ENCODE assay signal across 33 mouse cellular contexts in the genomic region with DNA sequence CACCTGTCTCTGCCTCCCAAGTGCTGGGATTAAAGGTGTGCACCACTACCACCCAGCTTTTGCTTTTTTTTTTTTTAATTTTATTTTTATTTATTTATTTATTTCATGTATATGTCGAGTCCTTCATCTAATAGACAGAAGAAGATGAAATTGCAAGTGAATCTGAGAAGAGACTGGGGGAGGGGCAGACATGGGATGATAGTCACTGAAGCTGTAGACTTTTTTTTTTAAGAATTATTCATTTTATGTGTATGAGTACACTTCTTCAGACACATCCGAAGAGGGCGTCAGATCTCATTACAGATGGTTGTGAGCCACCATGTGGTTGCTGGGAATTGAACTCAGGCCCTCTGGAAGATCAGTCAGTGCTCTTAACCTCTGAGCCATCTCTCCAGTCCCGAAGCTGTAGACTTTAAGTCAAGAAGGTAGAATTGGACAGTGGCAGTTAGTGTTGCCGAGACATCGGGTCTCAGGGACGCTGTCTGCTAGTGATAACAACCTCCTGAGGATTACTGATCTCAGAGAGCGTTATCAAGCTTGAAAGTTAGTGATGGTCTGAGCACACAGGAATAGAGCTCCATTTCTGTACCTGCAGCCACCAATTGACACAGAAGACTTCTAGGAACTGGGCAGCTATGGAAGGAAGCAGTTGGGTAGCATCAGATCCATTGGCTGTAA. TPM values are rescaled to one million over a fixed set of nuclear protein-coding genes. Genes with fewer than 3 reads are reported as not detected.
DNase-seq lines count a peak whose midpoint lies in the region; ATAC-seq and TF ChIP-seq lines count a peak whose summit lies in the region.
"Had no signal": no experiment of that assay in that cellular context is flagged by ENCODE, and none has a peak within 500 bp of the region (broad histone marks: within the 10 kb centered on the region; RNA-seq: fewer than 3 reads in every experiment).

No protein-coding gene starts in this region.

- TF ChIP-seq CTCF in liver, embryonic 14.5 days (IDR thresholded peaks at IDR 0.05; ENCODE audit: low read depth) = no peak

- peak overlapping the region; percentile 62 for H3K27ac ChIP-seq in liver, embryonic 14.5 days
- H3K27ac ChIP-seq in heart, embryonic 11.5 days (ENCODE audit: low read depth, low read length) = no peak overlapping the region
- no peak overlapping the region for H3K27ac ChIP-seq in heart, embryonic 12.5 days (ENCODE audit: poor library complexity, severe bottlenecking)
- H3K27ac ChIP-seq in kidney, embryonic 15.5 days = no peak overlapping the region
- H3K27ac ChIP-seq: forebrain, embryonic 10.5 days; forebrain, embryonic 15.5 days; heart, embryonic 10.5 days; hindbrain, embryonic 13.5 days; left cerebral cortex, adult 2 months; limb, embryonic 13.5 days had no signal

- ATAC-seq in erythroid progenitor cell, adult 5-6 weeks (replicated peaks; ENCODE audit: low FRiP score, poor library complexity, severe bottlenecking) = peak; percentile 83
- ATAC-seq in liver, embryonic 14.5 days (ENCODE audit: insufficient read depth) = peak; percentile 90
- ATAC-seq in megakaryocyte-erythroid progenitor cell, adult 5-6 weeks (replicated peaks; ENCODE audit: low FRiP score, low TSS enrichment, poor library complexity, severe bottlenecking) = peak; percentile 92
- no peak for ATAC-seq in heart, embryonic 11.5 days (replicated peaks; ENCODE audit: insufficient number of reproducible peaks, low FRiP score, low TSS enrichment)
- no peak for ATAC-seq in heart, embryonic 12.5 days (ENCODE audit: insufficient number of reproducible peaks, low FRiP score)
- ATAC-seq in kidney, embryonic 15.5 days (replicated peaks; ENCODE audit: low FRiP score) = no peak
- ATAC-seq: CD4-positive, CD25-positive, alpha-beta regulatory T cell, adult 4 months; forebrain, embryonic 15.5 days; intestine, postnatal 0 days; midbrain, embryonic 16.5 days had no signal

- no peaks in the 10 kb centered on the region for H3K27me3 ChIP-seq in liver, embryonic 14.5 days (ENCODE audit: control insufficient read depth, insufficient read depth, low read length)
- H3K27me3 ChIP-seq in heart, embryonic 11.5 days (ENCODE audit: control insufficient read depth, insufficient read depth, low read length) = no peaks in the 10 kb centered on the region
- no peaks in the 10 kb centered on the region for H3K27me3 ChIP-seq in heart, embryonic 12.5 days (replicated peaks)
- no peaks in the 10 kb centered on the region for H3K27me3 ChIP-seq in kidney, embryonic 15.5 days
- H3K27me3 ChIP-seq: forebrain, embryonic 15.5 days; hindbrain, embryonic 13.5 days; limb, embryonic 13.5 days had no signal

- H3K9me3 ChIP-seq in liver, embryonic 14.5 days (ENCODE audit: control insufficient read depth, low read length) = no peaks in the 10 kb centered on the region
- no peaks in the 10 kb centered on the region for H3K9me3 ChIP-seq in heart, embryonic 11.5 days (replicated peaks; ENCODE audit: control insufficient read depth, low read length)
- no peaks in the 10 kb centered on the region for H3K9me3 ChIP-seq in heart, embryonic 12.5 days (replicated peaks)
- no peaks in the 10 kb centered on the region for H3K9me3 ChIP-seq in kidney, embryonic 15.5 days (replicated peaks)
- H3K9me3 ChIP-seq: forebrain, embryonic 10.5 days; forebrain, embryonic 15.5 days; heart, embryonic 10.5 days; hindbrain, embryonic 13.5 days; limb, embryonic 13.5 days had no signal

- WGBS in liver, embryonic 14.5 days (ENCODE audit: insufficient replicate concordance) = 20% methylated on average over 8 of the region's 8 CpGs
- 70% methylated on average over 8 of the region's 8 CpGs for WGBS in heart, embryonic 11.5 days (ENCODE audit: insufficient replicate concordance)
- WGBS in heart, embryonic 12.5 days = 69% methylated on average over 8 of the region's 8 CpGs
- WGBS in kidney, embryonic 15.5 days = 92% methylated on average over 8 of the region's 8 CpGs

- peak; percentile 89 for TF ChIP-seq EP300 in liver, embryonic 14.5 days (IDR thresholded peaks at IDR 0.05; ENCODE audit: low read depth)

- no peak overlapping the region; a peak in 1 of 4 replicates for H3K4me3 ChIP-seq in liver, embryonic 14.5 days (ENCODE audit: insufficient read depth in 1 of 2, low read depth in 2 of 2, low read length in 2 of 2)
- H3K4me3 ChIP-seq in heart, embryonic 11.5 days (ENCODE audit: low read depth, low read length) = no peak overlapping the region
- H3K4me3 ChIP-seq in heart, embryonic 12.5 days = no peak overlapping the region
- H3K4me3 ChIP-seq in kidney, embryonic 15.5 days (replicated peaks) = no peak overlapping the region
- H3K4me3 ChIP-seq: forebrain, embryonic 10.5 days; forebrain, embryonic 15.5 days; heart, embryonic 10.5 days; hindbrain, embryonic 13.5 days; left cerebral cortex, adult 2 months; limb, embryonic 13.5 days had no signal

- peak; percentile 43 for DNase-seq in MEL-GATA-1-ER (ENCODE audit: extremely low read depth, low read depth)
- DNase-seq in liver, embryonic 14.5 days (ENCODE audit: low read depth in 3 of 3, low spot score in 3 of 3) = peak; percentile 58 to 69 (median 65)
- DNase-seq: adrenal gland, adult 8-10 months; cerebellum, adult 11-12 months; cerebellum, postnatal 10 days; gastrocnemius, postnatal 25 days; heart, postnatal 4 days; kidney, adult 9 months; kidney, postnatal 14 days; layer of hippocampus, adult 9-11 months; lung, adult 2 months; lung, postnatal 10 days; right cerebral cortex, postnatal 25 days; spleen, adult 18-20 months; thymus, adult 18-20 months; thymus, postnatal 4 days had no signal

- peak overlapping the region; percentile 14 for H3K4me2 ChIP-seq in liver, embryonic 14.5 days (ENCODE audit: low read depth)
- no peak overlapping the region for H3K4me2 ChIP-seq in heart, embryonic 11.5 days
- no peak overlapping the region for H3K4me2 ChIP-seq in heart, embryonic 12.5 days
- no peak overlapping the region for H3K4me2 ChIP-seq in kidney, embryonic 15.5 days
- H3K4me2 ChIP-seq: forebrain, embryonic 15.5 days; hindbrain, embryonic 13.5 days; limb, embryonic 13.5 days; midbrain, embryonic 11.5 days had no signal

- H3K36me3 ChIP-seq in liver, embryonic 14.5 days (replicated peaks; ENCODE audit: control insufficient read depth, insufficient read depth, low read depth) = no peaks in the 10 kb centered on the region
- no peaks in the 10 kb centered on the region for H3K36me3 ChIP-seq in heart, embryonic 11.5 days (ENCODE audit: control insufficient read depth, insufficient read depth, low read length)
- no peaks in the 10 kb centered on the region for H3K36me3 ChIP-seq in heart, embryonic 12.5 days
- no peaks in the 10 kb centered on the region for H3K36me3 ChIP-seq in kidney, embryonic 15.5 days
- H3K36me3 ChIP-seq: forebrain, embryonic 10.5 days; forebrain, embryonic 15.5 days; heart, embryonic 10.5 days; hindbrain, embryonic 13.5 days; limb, embryonic 13.5 days had no signal

- H3K4me1 ChIP-seq in liver, embryonic 14.5 days (replicated peaks; ENCODE audit: control insufficient read depth in 2 of 2, insufficient read depth in 2 of 2, low read length in 1 of 2) = peaks cover 13 to 21% of the 10 kb centered on the region in 2 experiments
- H3K4me1 ChIP-seq in heart, embryonic 11.5 days (ENCODE audit: control insufficient read depth, insufficient read depth, low read length) = no peaks in the 10 kb centered on the region
- no peaks in the 10 kb centered on the region for H3K4me1 ChIP-seq in heart, embryonic 12.5 days (replicated peaks)
- H3K4me1 ChIP-seq in kidney, embryonic 15.5 days = peaks cover 9% of the 10 kb centered on the region; the same call in 1 of the 2 replicates
- H3K4me1 ChIP-seq: forebrain, embryonic 15.5 days; heart, embryonic 10.5 days; hindbrain, embryonic 13.5 days; limb, embryonic 13.5 days had no signal

- no peak overlapping the region for H3K9ac ChIP-seq in liver, embryonic 14.5 days (replicated peaks)
- H3K9ac ChIP-seq in heart, embryonic 11.5 days (ENCODE audit: low read depth, low read length) = no peak overlapping the region
- H3K9ac ChIP-seq in heart, embryonic 12.5 days = no peak overlapping the region
- H3K9ac ChIP-seq in kidney, embryonic 15.5 days = no peak overlapping the region
- H3K9ac ChIP-seq: forebrain, embryonic 15.5 days; hindbrain, embryonic 13.5 days; limb, embryonic 13.5 days had no signal

RNA-seq across cellular contexts. Expression of a gene that starts 8.5 kb away (rescaled TPM):
- 1.7 and 6.1 TPM in 2 replicates for total RNA-seq in erythroid progenitor cell, adult 5-6 weeks (2015; ENCODE audit: low replicate concordance)
- total RNA-seq in erythroid progenitor cell, adult 5-6 weeks (2017; ENCODE audit: low replicate concordance) = 0.98 and 4.6 TPM in 2 replicates
- 1.8 and 2.1 TPM in 2 replicates for polyA plus RNA-seq in liver, embryonic 14.5 days (2012; rRNA removed)
- polyA plus RNA-seq in liver, embryonic 14.5 days (2014; fragmentation: Nextera tagmentation; extraction: Ambion mirVana) = 0.41 and 1.1 TPM in 2 replicates
- total RNA-seq in megakaryocyte-erythroid progenitor cell, adult 5-6 weeks (2014; fragmentation: Nextera tagmentation) = 4.4 and 6.9 TPM in 2 replicates
- total RNA-seq in megakaryocyte-erythroid progenitor cell, adult 5-6 weeks (2017) = 13.3 and 22.2 TPM in 2 replicates
- polyA plus RNA-seq in heart, embryonic 11.5 days (2014; fragmentation: Nextera tagmentation; extraction: Ambion mirVana) = 7.7 and 7.9 TPM in 2 replicates
- polyA plus RNA-seq in heart, embryonic 12.5 days (2016; fragmentation: Nextera tagmentation; extraction: Ambion mirVana) = 11.1 and 11.8 TPM in 2 replicates
- polyA plus RNA-seq in kidney, embryonic 15.5 days (2015; fragmentation: Nextera tagmentation; extraction: Ambion mirVana) = 15.7 and 18.0 TPM in 2 replicates

RNA-seq across cellular contexts. Expression of a gene that starts 50.9 kb away (rescaled TPM):
- 11.5 and 16.8 TPM in 2 replicates for total RNA-seq in erythroid progenitor cell, adult 5-6 weeks (2015; ENCODE audit: low replicate concordance)
- total RNA-seq in erythroid progenitor cell, adult 5-6 weeks (2017; ENCODE audit: low replicate concordance) = 16.3 and 23.0 TPM in 2 replicates
- polyA plus RNA-seq in liver, embryonic 14.5 days (2012; rRNA removed) = 22.3 and 24.5 TPM in 2 replicates
- 33.2 and 33.8 TPM in 2 replicates for polyA plus RNA-seq in liver, embryonic 14.5 days (2014; fragmentation: Nextera tagmentation; extraction: Ambion mirVana)
- 26.6 and 41.9 TPM in 2 replicates for total RNA-seq in megakaryocyte-erythroid progenitor cell, adult 5-6 weeks (2014; fragmentation: Nextera tagmentation)
- total RNA-seq in megakaryocyte-erythroid progenitor cell, adult 5-6 weeks (2017) = 52.6 and 60.8 TPM in 2 replicates
- polyA plus RNA-seq in heart, embryonic 11.5 days (2014; fragmentation: Nextera tagmentation; extraction: Ambion mirVana) = 54.4 and 56.5 TPM in 2 replicates
- polyA plus RNA-seq in heart, embryonic 12.5 days (2016; fragmentation: Nextera tagmentation; extraction: Ambion mirVana) = 46.7 and 51.1 TPM in 2 replicates
- 46.9 and 47.5 TPM in 2 replicates for polyA plus RNA-seq in kidney, embryonic 15.5 days (2015; fragmentation: Nextera tagmentation; extraction: Ambion mirVana)

RNA-seq across cellular contexts. Expression of a gene that starts 51.2 kb away (rescaled TPM):
- 177 and 270 TPM in 2 replicates for total RNA-seq in erythroid progenitor cell, adult 5-6 weeks (2015; ENCODE audit: low replicate concordance)
- total RNA-seq in erythroid progenitor cell, adult 5-6 weeks (2017; ENCODE audit: low replicate concordance) = 159 and 296 TPM in 2 replicates
- 45.8 and 60.8 TPM in 2 replicates for polyA plus RNA-seq in liver, embryonic 14.5 days (2012; rRNA removed)
- 241 and 248 TPM in 2 replicates for polyA plus RNA-seq in liver, embryonic 14.5 days (2014; fragmentation: Nextera tagmentation; extraction: Ambion mirVana)
- 128 and 189 TPM in 2 replicates for total RNA-seq in megakaryocyte-erythroid progenitor cell, adult 5-6 weeks (2014; fragmentation: Nextera tagmentation)
- total RNA-seq in megakaryocyte-erythroid progenitor cell, adult 5-6 weeks (2017) = 92.8 and 105 TPM in 2 replicates
- polyA plus RNA-seq in heart, embryonic 11.5 days (2014; fragmentation: Nextera tagmentation; extraction: Ambion mirVana) = 319 and 337 TPM in 2 replicates
- 342 TPM in 2 replicates for polyA plus RNA-seq in heart, embryonic 12.5 days (2016; fragmentation: Nextera tagmentation; extraction: Ambion mirVana)
- 430 and 490 TPM in 2 replicates for polyA plus RNA-seq in kidney, embryonic 15.5 days (2015; fragmentation: Nextera tagmentation; extraction: Ambion mirVana)

RNA-seq across cellular contexts. Expression of a gene that starts 54.2 kb away (rescaled TPM):
- not detected in 2 replicates for total RNA-seq in erythroid progenitor cell, adult 5-6 weeks (2015; ENCODE audit: low replicate concordance)
- total RNA-seq in erythroid progenitor cell, adult 5-6 weeks (2017; ENCODE audit: low replicate concordance) = not detected in 2 replicates
- 0.31 and 0.39 TPM in 2 replicates for polyA plus RNA-seq in liver, embryonic 14.5 days (2012; rRNA removed)
- polyA plus RNA-seq in liver, embryonic 14.5 days (2014; fragmentation: Nextera tagmentation; extraction: Ambion mirVana) = 0.80 and 0.91 TPM in 2 replicates
- total RNA-seq in megakaryocyte-erythroid progenitor cell, adult 5-6 weeks (2014; fragmentation: Nextera tagmentation) = not detected in 2 replicates
- 0.05 TPM in 1 of 2 replicates, not detected in the other for total RNA-seq in megakaryocyte-erythroid progenitor cell, adult 5-6 weeks (2017)
- polyA plus RNA-seq in heart, embryonic 11.5 days (2014; fragmentation: Nextera tagmentation; extraction: Ambion mirVana) = 5.5 and 5.8 TPM in 2 replicates
- polyA plus RNA-seq in heart, embryonic 12.5 days (2016; fragmentation: Nextera tagmentation; extraction: Ambion mirVana) = 5.7 and 5.9 TPM in 2 replicates
- 4.1 and 4.9 TPM in 2 replicates for polyA plus RNA-seq in kidney, embryonic 15.5 days (2015; fragmentation: Nextera tagmentation; extraction: Ambion mirVana)
- total RNA-seq: gastrocnemius, adult 18-20 months; gastrocnemius, postnatal 25 days; neutrophil, adult 5-6 weeks had no signal
- polyA plus RNA-seq: CD4-positive, CD25-positive, alpha-beta regulatory T cell, adult 4 months had no signal

Comparison
In these comparisons a context has a peak if more than half of its experiments do, and no peak if none do; other contexts are left out.
1. ATAC-seq: peak in erythroid progenitor cell, adult 5-6 weeks (single experiment), liver, embryonic 14.5 days (single experiment) and megakaryocyte-erythroid progenitor cell, adult 5-6 weeks (single experiment); none in heart, embryonic 11.5 days (single experiment), heart, embryonic 12.5 days (single experiment) and kidney, embryonic 15.5 days (single experiment).